Mouse (Mus musculus): Measurements from ENCODE around the gene Irf4.

Gene Irf4

DNA sequence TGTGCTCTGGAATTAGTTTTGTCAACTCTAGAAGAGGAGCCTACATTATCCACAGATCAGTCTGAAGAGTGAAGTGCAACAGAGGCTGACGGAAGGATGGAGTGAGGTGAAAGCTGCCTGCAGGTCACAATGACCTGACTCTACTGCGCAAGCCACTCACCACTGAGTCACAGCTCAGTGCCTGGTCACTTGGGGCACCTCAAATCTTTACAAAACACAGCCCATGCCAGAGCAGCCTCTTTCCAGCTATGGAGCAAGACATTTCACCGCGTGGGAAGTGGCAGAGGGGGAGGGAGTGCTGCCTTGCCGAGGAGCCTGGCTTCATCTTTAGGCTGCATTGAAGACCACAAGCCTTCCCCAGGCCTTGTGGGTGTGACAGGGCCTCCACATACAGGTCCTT is 65.2 kb downstream of the Irf4 start:
- DNase-seq, result no peak

All from kidney, adult 11 months (tissue).